Mouse (Mus musculus) CH12.LX (cell line): ENCODE results near the gene Rgs19.

Source experiments
- CHD2 ChIP-seq: IDR thresholded peaks from 2 replicates; pipeline ENCODE4 v1.6.1; 2011; ENCODE audit warnings: low read length, improper control_type of control experiment
- EP300 ChIP-seq: IDR thresholded peaks from 2 replicates; pipeline ENCODE4 v1.6.1; 2011; ENCODE audit warnings: low read length, improper control_type of control experiment
- NELFE ChIP-seq: IDR thresholded peaks from 2 replicates; pipeline ENCODE4 v1.6.1; 2011; ENCODE audit warnings: low read depth, low read length, improper control_type of control experiment
- NRF1 ChIP-seq: IDR thresholded peaks from 2 replicates; pipeline ENCODE4 v1.6.1; 2014; ENCODE audit warnings: low read depth, mild to moderate bottlenecking, inconsistent platforms, low read length, improper control_type of control experiment, moderate library complexity
- POLR2A ChIP-seq: IDR thresholded peaks from 2 replicates; pipeline ENCODE4 v1.6.1; 2011; ENCODE audit warnings: low read depth, mild to moderate bottlenecking, improper control_type of control experiment, low read length
- POLR2AphosphoS2 ChIP-seq: IDR thresholded peaks from 2 replicates; pipeline ENCODE4 v1.6.1; 2011; ENCODE audit warnings: low read depth, low read length, improper control_type of control experiment

GRCm38 (mm10) chr2:181706668-181707067, 12.9 kb upstream of the Rgs19 start:
- no peak for TF ChIP-seq EP300
- no peak for TF ChIP-seq NRF1
- no peak for TF ChIP-seq CHD2
- TF ChIP-seq POLR2AphosphoS2, result no peak
- TF ChIP-seq POLR2A, result no peak
- no peak for TF ChIP-seq NELFE
